In genomic region chr11:114066951-114067762, GRCm38 (mm10) we compare ENCODE assay signal across 8 mouse cellular contexts. TPM values are rescaled to one million over a fixed set of nuclear protein-coding genes. Genes with fewer than 3 reads are reported as not detected.
DNase-seq lines count a peak whose midpoint lies in the region; ATAC-seq lines count a peak whose summit lies in the region.

Gene Sdk2 (minus strand): TSS chr11:114067046.

- intact Hi-C loops in gastrocnemius, postnatal 14 days (cut with DNase I; ENCODE audit: low total_unique reads): loop anchor here (10.0 kb wide), 2 partner anchors 202 to 208 kb away; no protein-coding TSS in a partner anchor

- no peaks in the 10 kb centered on the region for H3K36me3 ChIP-seq in intestine, embryonic 15.5 days
- H3K36me3 ChIP-seq in limb, embryonic 13.5 days: no peaks in the 10 kb centered on the region
- H3K36me3 ChIP-seq in neural tube, embryonic 12.5 days: no peaks in the 10 kb centered on the region

- peak; percentile 79 for ATAC-seq in intestine, embryonic 15.5 days
- peak; percentile 79 for ATAC-seq in limb, embryonic 13.5 days (ENCODE audit: low FRiP score, low read depth)
- ATAC-seq in neural tube, embryonic 12.5 days (ENCODE audit: low FRiP score, low read depth): peak; percentile 72

- H3K27me3 ChIP-seq in intestine, embryonic 15.5 days (replicated peaks): peaks cover 35% of the 10 kb centered on the region
- peaks cover 64% of the 10 kb centered on the region for H3K27me3 ChIP-seq in limb, embryonic 13.5 days
- H3K27me3 ChIP-seq in neural tube, embryonic 12.5 days (replicated peaks): 0 out of 2 replicates have a peak, but pooled peaks cover 10% of the 10 kb centered on the region

- peak within 1 kb of the TSS; percentile 61 for H3K4me3 ChIP-seq in intestine, embryonic 15.5 days (replicated peaks)
- peak within 1 kb of the TSS; percentile 66 for H3K4me3 ChIP-seq in limb, embryonic 13.5 days
- H3K4me3 ChIP-seq in neural tube, embryonic 12.5 days: peak within 1 kb of the TSS; percentile 65

- peak within 1 kb of the TSS; percentile 65 for H3K9ac ChIP-seq in intestine, embryonic 15.5 days
- H3K9ac ChIP-seq in limb, embryonic 13.5 days: peak within 1 kb of the TSS; percentile 87
- H3K9ac ChIP-seq in neural tube, embryonic 12.5 days: peak within 1 kb of the TSS; percentile 86

- DNase-seq in adrenal gland, postnatal 10 days: peak; percentile 75
- peak; percentile 56 to 67 for DNase-seq in cerebellum, postnatal 25 days
- DNase-seq in gastrocnemius, postnatal 14 days: peak; percentile 61
- peak; percentile 43 for DNase-seq in urinary bladder, adult 2 months (ENCODE audit: low spot score)
- DNase-seq in B cell, adult 2 months: no peak

- H3K27ac ChIP-seq in intestine, embryonic 15.5 days: peak within 1 kb of the TSS; percentile 88
- H3K27ac ChIP-seq in limb, embryonic 13.5 days: peak within 1 kb of the TSS; percentile 90
- H3K27ac ChIP-seq in neural tube, embryonic 12.5 days: peak within 1 kb of the TSS; percentile 83

- H3K4me1 ChIP-seq in intestine, embryonic 15.5 days (replicated peaks): peaks cover 27% of the 10 kb centered on the region
- peaks cover 61% of the 10 kb centered on the region for H3K4me1 ChIP-seq in limb, embryonic 13.5 days
- H3K4me1 ChIP-seq in neural tube, embryonic 12.5 days: peaks cover 57% of the 10 kb centered on the region

- WGBS in intestine, embryonic 15.5 days: 5% methylated on average over 34 of the region's 52 CpGs
- 1% methylated on average over 43 of the region's 52 CpGs for WGBS in limb, embryonic 13.5 days
- WGBS in neural tube, embryonic 12.5 days: under 1% methylated on average over 52 of the region's 52 CpGs

- peak within 1 kb of the TSS; percentile 98 for H3K4me2 ChIP-seq in intestine, embryonic 15.5 days (replicated peaks)
- peak within 1 kb of the TSS; percentile 97 for H3K4me2 ChIP-seq in limb, embryonic 13.5 days (replicated peaks)
- peak within 1 kb of the TSS; percentile 97 for H3K4me2 ChIP-seq in neural tube, embryonic 12.5 days (replicated peaks)

- H3K9me3 ChIP-seq in intestine, embryonic 15.5 days: no peaks in the 10 kb centered on the region
- H3K9me3 ChIP-seq in limb, embryonic 13.5 days: no peaks in the 10 kb centered on the region
- H3K9me3 ChIP-seq in neural tube, embryonic 12.5 days: no peaks in the 10 kb centered on the region

RNA-seq across cellular contexts. Expression of gene Sdk2, which starts in this region (rescaled TPM):
- total RNA-seq in adrenal gland, postnatal 10 days (2021): 1 to 10 TPM; 4.9 to 5.4 TPM
- 1 to 10 TPM; 2.0 to 3.7 TPM for total RNA-seq in gastrocnemius, postnatal 14 days (2021)
- polyA plus RNA-seq in intestine, embryonic 15.5 days (2015; fragmentation: Nextera tagmentation; extraction: Ambion mirVana): 2.1 and 2.2 TPM in 2 replicates
- polyA plus RNA-seq in limb, embryonic 13.5 days (2015; fragmentation: Nextera tagmentation; extraction: Ambion mirVana): 4.3 and 5.8 TPM in 2 replicates
- polyA plus RNA-seq in neural tube, embryonic 12.5 days (2016; fragmentation: Nextera tagmentation; extraction: Ambion mirVana): 6.2 and 7.1 TPM in 2 replicates
- polyA plus RNA-seq in urinary bladder, adult 2 months (2012; rRNA removed): 0.56 and 1.5 TPM in 2 replicates

Comparison
In these comparisons a context has a peak if more than half of its experiments do, and no peak if none do; other contexts are left out.
1. DNase-seq: peak in adrenal gland, postnatal 10 days (single experiment), cerebellum, postnatal 25 days (2 of 2), gastrocnemius, postnatal 14 days (single experiment) and urinary bladder, adult 2 months (single experiment); none in B cell, adult 2 months (0 of 2).
2. Peak in every context shown above with its lines, with median percentiles within 50 percentile points of each other: ATAC-seq, H3K27ac ChIP-seq, H3K4me2 ChIP-seq, H3K4me3 ChIP-seq and H3K9ac ChIP-seq.